ENCODE assay signal across 9 mouse cellular contexts in genomic region chr16:10783883-10784792, GRCm38 (mm10). TPM values are rescaled to one million over a fixed set of nuclear protein-coding genes. Genes with fewer than 3 reads are reported as not detected.
DNase-seq lines count a peak whose midpoint lies in the region; ATAC-seq lines count a peak whose summit lies in the region.
"Had no signal": no experiment of that assay in that cellular context is flagged by ENCODE, and none has a peak within 500 bp of the region (broad histone marks: within the 10 kb centered on the region; RNA-seq: fewer than 3 reads in every experiment).

No protein-coding gene starts in this region.

- no peaks in the 10 kb centered on the region for H3K36me3 ChIP-seq in embryonic facial prominence, embryonic 15.5 days
- H3K36me3 ChIP-seq in hindbrain, embryonic 12.5 days: no peaks in the 10 kb centered on the region
- 0 out of 2 replicates have a peak, but pooled peaks cover 5% of the 10 kb centered on the region for H3K36me3 ChIP-seq in limb, embryonic 13.5 days

- 1% methylated on average over 81 of the region's 81 CpGs for WGBS in embryonic facial prominence, embryonic 15.5 days
- WGBS in hindbrain, embryonic 12.5 days: 5% methylated on average over 77 of the region's 81 CpGs
- WGBS in limb, embryonic 13.5 days: 1% methylated on average over 81 of the region's 81 CpGs

- H3K4me2 ChIP-seq in embryonic facial prominence, embryonic 15.5 days (replicated peaks): peak overlapping the region; percentile 84
- peak overlapping the region; percentile 95 for H3K4me2 ChIP-seq in hindbrain, embryonic 12.5 days (replicated peaks)
- H3K4me2 ChIP-seq in limb, embryonic 13.5 days (replicated peaks): peak overlapping the region; percentile 97

- no peak for ATAC-seq in embryonic facial prominence, embryonic 15.5 days (ENCODE audit: insufficient number of reproducible peaks, low FRiP score, low TSS enrichment, low read depth)
- ATAC-seq in hindbrain, embryonic 12.5 days (ENCODE audit: low FRiP score): peak; percentile 2; the same call in 1 of the 2 replicates
- ATAC-seq in limb, embryonic 13.5 days (ENCODE audit: low FRiP score, low read depth): peak; percentile 0; the same call in 1 of the 2 replicates

- peak overlapping the region; percentile 100 for H3K27ac ChIP-seq in embryonic facial prominence, embryonic 15.5 days (replicated peaks)
- H3K27ac ChIP-seq in hindbrain, embryonic 12.5 days: no peak overlapping the region
- H3K27ac ChIP-seq in limb, embryonic 13.5 days: peak overlapping the region; percentile 99

- H3K4me3 ChIP-seq in embryonic facial prominence, embryonic 15.5 days (replicated peaks): peak overlapping the region; percentile 75
- H3K4me3 ChIP-seq in hindbrain, embryonic 12.5 days: peak overlapping the region; percentile 57
- H3K4me3 ChIP-seq in limb, embryonic 13.5 days: peak overlapping the region; percentile 62

- H3K9me3 ChIP-seq in embryonic facial prominence, embryonic 15.5 days (replicated peaks): no peaks in the 10 kb centered on the region
- no peaks in the 10 kb centered on the region for H3K9me3 ChIP-seq in hindbrain, embryonic 12.5 days (replicated peaks)
- H3K9me3 ChIP-seq in limb, embryonic 13.5 days: no peaks in the 10 kb centered on the region

- no peaks in the 10 kb centered on the region for H3K27me3 ChIP-seq in embryonic facial prominence, embryonic 15.5 days
- peaks cover 23% of the 10 kb centered on the region for H3K27me3 ChIP-seq in hindbrain, embryonic 12.5 days
- no peaks in the 10 kb centered on the region for H3K27me3 ChIP-seq in limb, embryonic 13.5 days

- H3K9ac ChIP-seq in embryonic facial prominence, embryonic 15.5 days: peak overlapping the region; percentile 74
- peak overlapping the region; percentile 49 for H3K9ac ChIP-seq in hindbrain, embryonic 12.5 days
- H3K9ac ChIP-seq in limb, embryonic 13.5 days: peak overlapping the region; percentile 89

- peak; percentile 7 to 20 for DNase-seq in gastrocnemius, adult 8-10 months (ENCODE audit: low spot score in 2 of 2)
- no peak for DNase-seq in gastrocnemius, adult 18-20 months (ENCODE audit: low spot score)
- peak; percentile 63 for DNase-seq in T-cell, adult 2 months (ENCODE audit: low spot score)
- DNase-seq in naive thymus-derived CD4-positive, alpha-beta T cell, adult 2 months (ENCODE audit: low read depth): peak; percentile 74
- peak; percentile 51 for DNase-seq in thymus, postnatal 25 days

- H3K4me1 ChIP-seq in embryonic facial prominence, embryonic 15.5 days: peaks cover 62% of the 10 kb centered on the region
- H3K4me1 ChIP-seq in hindbrain, embryonic 12.5 days: peaks cover 15% of the 10 kb centered on the region; the same call in 1 of the 2 replicates
- peaks cover 60% of the 10 kb centered on the region for H3K4me1 ChIP-seq in limb, embryonic 13.5 days

RNA-seq across cellular contexts. Expression of gene Socs1, which starts 1.2 kb away (rescaled TPM):
- under 1 TPM in 3 of 4 experiments, not detected in 1; 0.31 to 0.49 (median 0.35) TPM for total RNA-seq in gastrocnemius, adult 8-10 months (2022)
- total RNA-seq in gastrocnemius, adult 18-20 months (2021): under 1 TPM; 0.21 to 0.52 TPM
- 15.3 and 15.4 TPM in 2 replicates for polyA plus RNA-seq in embryonic facial prominence, embryonic 15.5 days (2015; fragmentation: Nextera tagmentation; extraction: Ambion mirVana)
- 5.4 and 6.4 TPM in 2 replicates for polyA plus RNA-seq in hindbrain, embryonic 12.5 days (2016; fragmentation: Nextera tagmentation; extraction: Ambion mirVana)
- polyA plus RNA-seq in limb, embryonic 13.5 days (2015; fragmentation: Nextera tagmentation; extraction: Ambion mirVana): 15.3 and 15.5 TPM in 2 replicates

RNA-seq across cellular contexts. Expression of gene Tnp2, which starts 4.3 kb away (rescaled TPM):
- not detected for total RNA-seq in gastrocnemius, adult 8-10 months (2022)
- not detected for total RNA-seq in gastrocnemius, adult 18-20 months (2021)
- not detected in 2 replicates for polyA plus RNA-seq in embryonic facial prominence, embryonic 15.5 days (2015; fragmentation: Nextera tagmentation; extraction: Ambion mirVana)
- not detected in 2 replicates for polyA plus RNA-seq in hindbrain, embryonic 12.5 days (2016; fragmentation: Nextera tagmentation; extraction: Ambion mirVana)
- polyA plus RNA-seq in limb, embryonic 13.5 days (2015; fragmentation: Nextera tagmentation; extraction: Ambion mirVana): not detected in 2 replicates
- total RNA-seq: neutrophil, adult 5-6 weeks had no signal

RNA-seq across cellular contexts. Expression of gene Prm3, which starts 6.6 kb away (rescaled TPM):
- total RNA-seq in gastrocnemius, adult 8-10 months (2022): not detected
- not detected for total RNA-seq in gastrocnemius, adult 18-20 months (2021)
- polyA plus RNA-seq in embryonic facial prominence, embryonic 15.5 days (2015; fragmentation: Nextera tagmentation; extraction: Ambion mirVana): not detected in 2 replicates
- polyA plus RNA-seq in hindbrain, embryonic 12.5 days (2016; fragmentation: Nextera tagmentation; extraction: Ambion mirVana): not detected in 2 replicates
- not detected in 2 replicates for polyA plus RNA-seq in limb, embryonic 13.5 days (2015; fragmentation: Nextera tagmentation; extraction: Ambion mirVana)
- total RNA-seq: neutrophil, adult 5-6 weeks had no signal

RNA-seq across cellular contexts. Expression of gene Prm2, which starts 11.8 kb away (rescaled TPM):
- total RNA-seq in gastrocnemius, adult 8-10 months (2022): not detected
- total RNA-seq in gastrocnemius, adult 18-20 months (2021): not detected
- not detected in 2 replicates for polyA plus RNA-seq in embryonic facial prominence, embryonic 15.5 days (2015; fragmentation: Nextera tagmentation; extraction: Ambion mirVana)
- not detected in 2 replicates for polyA plus RNA-seq in hindbrain, embryonic 12.5 days (2016; fragmentation: Nextera tagmentation; extraction: Ambion mirVana)
- not detected in 2 replicates for polyA plus RNA-seq in limb, embryonic 13.5 days (2015; fragmentation: Nextera tagmentation; extraction: Ambion mirVana)
- total RNA-seq: neutrophil, adult 5-6 weeks had no signal

RNA-seq across cellular contexts. Expression of gene Prm1, which starts 21.5 kb away (rescaled TPM):
- not detected for total RNA-seq in gastrocnemius, adult 8-10 months (2022)
- total RNA-seq in gastrocnemius, adult 18-20 months (2021): not detected
- not detected in 2 replicates for polyA plus RNA-seq in embryonic facial prominence, embryonic 15.5 days (2015; fragmentation: Nextera tagmentation; extraction: Ambion mirVana)
- 0.57 TPM in 1 of 2 replicates, not detected in the other for polyA plus RNA-seq in hindbrain, embryonic 12.5 days (2016; fragmentation: Nextera tagmentation; extraction: Ambion mirVana)
- polyA plus RNA-seq in limb, embryonic 13.5 days (2015; fragmentation: Nextera tagmentation; extraction: Ambion mirVana): 0.49 and 0.83 TPM in 2 replicates
- total RNA-seq: neutrophil, adult 5-6 weeks had no signal
